Mouse (Mus musculus) splenic B cell, adult 2 months (primary cell): ENCODE results near the gene Vcp.
A peak's percentile ranks its signal among the peaks of the same experiment; 100 is the strongest.

Source experiments
- DNase-seq: peaks from one replicate; pipeline ENCODE4 v3.0.0-alpha.2; 2011; ENCODE audit warnings: low read depth, low spot score
- H3K27me3 ChIP-seq: 2 replicates; pipeline ENCODE4 v1.6.1; 2012; ENCODE audit warnings: mild to moderate bottlenecking, low read length, moderate library complexity, mixed read lengths; ENCODE audit not compliant: control insufficient read depth, poor library complexity, insufficient read depth, severe bottlenecking
- H3K36me3 ChIP-seq: 2 replicates; pipeline ENCODE4 v1.6.1; 2012; ENCODE audit warnings: mild to moderate bottlenecking, low read length, moderate library complexity, mixed read lengths; ENCODE audit not compliant: control insufficient read depth, poor library complexity, insufficient read depth, severe bottlenecking

The Vcp gene

DNA sequence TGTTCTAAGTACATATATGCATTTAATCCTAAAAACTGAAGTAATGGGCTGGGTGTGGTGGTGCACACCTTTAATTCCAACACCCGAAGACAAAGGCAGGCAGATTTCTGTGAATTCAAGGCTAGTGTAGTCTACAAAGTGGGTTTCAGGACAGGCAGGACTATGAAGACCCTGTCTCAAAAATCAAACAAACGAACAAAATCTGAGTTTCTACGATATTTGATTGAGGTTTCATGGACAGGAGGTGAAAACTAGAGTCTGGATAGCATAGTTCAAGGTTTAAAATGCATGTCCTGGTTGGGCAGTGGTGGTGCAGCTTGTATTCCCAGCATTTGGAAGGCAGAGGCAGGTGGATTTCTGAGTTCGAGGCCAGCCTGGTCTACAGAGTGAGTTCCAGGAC is 31.0 kb downstream of the Vcp start, which contains the start of gene 1700022I11Rik:
Gene 1700022I11Rik (plus strand): TSS at position 301 of the 400 bp plus-strand sequence.
- no peaks in the 10 kb centered on the region for H3K36me3 ChIP-seq
- no peaks in the 10 kb centered on the region for H3K27me3 ChIP-seq

DNA sequence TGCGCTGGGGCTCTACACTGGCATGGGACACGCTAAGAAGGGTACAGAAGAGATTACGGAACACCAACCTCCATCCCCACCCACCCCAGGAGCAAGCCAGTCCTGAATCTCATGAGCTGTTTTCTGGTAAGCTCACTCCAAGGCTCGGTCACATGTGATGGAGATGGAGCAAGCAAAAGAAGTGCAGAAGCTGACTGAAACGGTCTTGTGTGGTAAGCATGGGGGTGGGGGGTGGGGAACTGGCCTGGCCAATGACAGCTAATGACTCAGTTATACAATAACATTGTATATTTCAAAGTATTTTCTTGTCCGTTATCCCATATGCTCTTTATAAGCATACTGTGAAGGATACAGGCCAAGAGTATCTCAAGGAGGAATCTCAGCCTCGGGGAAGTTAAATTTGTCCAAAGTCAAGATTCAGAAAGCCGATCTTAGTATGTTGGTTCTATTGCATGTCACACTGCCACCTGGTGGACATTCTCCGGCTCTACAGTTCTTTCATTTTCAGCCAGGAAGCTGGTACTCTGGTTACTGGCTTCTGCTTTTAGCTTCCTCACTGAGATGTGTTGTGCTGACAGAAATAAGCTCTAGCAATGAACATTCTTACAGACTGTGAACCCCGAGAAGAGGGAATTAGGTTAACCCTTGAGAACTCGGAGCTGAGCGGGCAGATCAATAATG is 35.1 kb downstream of the Vcp start:
- Histone ChIP-seq H3K27me3 (no peaks in the 10 kb centered on the region), H3K36me3 (no peaks in the 10 kb centered on the region)
- DNase-seq, result peak; percentile 89

More for the DNA sequence above, 31.0 kb downstream of the Vcp start, which contains the start of gene 1700022I11Rik:
- DNase-seq, result no peak

DNA sequence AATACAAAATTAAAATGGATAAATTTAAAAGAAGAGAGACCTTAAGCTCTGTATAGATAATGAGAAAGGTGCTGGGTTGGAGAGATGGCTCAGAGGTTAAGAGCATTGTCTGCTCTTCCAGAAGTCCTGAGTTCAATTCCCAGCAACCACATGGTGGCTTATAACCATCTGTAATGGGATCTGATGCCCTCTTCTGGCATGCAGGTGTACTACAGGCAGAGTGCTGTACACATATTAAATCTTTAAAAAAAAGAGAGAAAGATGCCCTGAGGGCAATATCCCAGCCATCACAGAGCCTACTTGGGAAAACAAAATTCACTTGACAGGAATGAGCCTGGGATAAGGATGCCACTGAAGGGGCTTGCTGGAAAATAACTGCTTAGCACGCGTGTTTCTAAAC is 36.8 kb downstream of the Vcp start:
- Histone ChIP-seq H3K36me3 (no peaks in the 10 kb centered on the region), H3K27me3 (no peaks in the 10 kb centered on the region)
- peak; percentile 35 for DNase-seq

DNA sequence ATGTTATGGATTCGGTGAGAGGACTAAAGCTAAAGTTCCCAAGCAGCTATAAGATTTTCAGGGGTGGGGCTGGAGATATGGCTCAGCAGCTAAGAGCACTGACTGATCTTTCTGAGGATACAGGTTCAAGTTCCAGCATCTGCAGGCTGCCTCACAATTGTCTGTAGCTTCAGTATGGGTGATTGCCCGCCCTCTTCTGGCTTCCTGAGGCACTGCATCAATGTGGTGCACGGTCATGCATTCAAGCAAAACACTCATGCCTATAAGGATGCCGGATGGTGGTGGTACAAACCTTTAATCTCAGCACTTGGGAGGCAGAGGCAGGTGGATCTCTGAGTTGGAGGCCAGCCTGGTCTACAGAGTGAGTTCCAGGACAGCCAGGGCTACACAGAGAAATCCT is 38.7 kb downstream of the Vcp start:
- Histone ChIP-seq H3K36me3 (no peaks in the 10 kb centered on the region; the same call in 1 of the 2 replicates), H3K27me3 (no peaks in the 10 kb centered on the region)
- peak; percentile 80 for DNase-seq

DNA sequence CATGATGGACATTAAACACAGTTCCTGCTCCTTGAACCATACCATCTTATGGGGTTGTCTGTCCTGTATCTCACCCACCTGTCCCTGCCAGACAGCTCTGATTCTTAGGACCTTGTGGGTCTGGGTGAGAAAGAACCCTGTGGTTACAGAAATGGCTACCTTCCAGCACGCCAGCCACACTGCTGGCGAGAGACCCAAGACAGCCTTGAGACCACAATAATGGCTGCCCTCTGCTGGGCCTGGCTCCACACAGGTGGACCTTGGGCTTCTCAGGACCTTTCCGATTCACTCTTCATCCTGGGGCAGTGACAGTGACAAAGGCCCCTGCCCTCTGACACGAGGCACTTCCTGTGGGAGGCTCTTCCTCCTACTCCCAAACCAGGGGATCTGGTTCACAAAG is 40.9 kb downstream of the Vcp start:
- DNase-seq, result no peak
- Histone ChIP-seq H3K27me3 (no peaks in the 10 kb centered on the region), H3K36me3 (no peaks in the 10 kb centered on the region; the same call in 1 of the 2 replicates)

DNA sequence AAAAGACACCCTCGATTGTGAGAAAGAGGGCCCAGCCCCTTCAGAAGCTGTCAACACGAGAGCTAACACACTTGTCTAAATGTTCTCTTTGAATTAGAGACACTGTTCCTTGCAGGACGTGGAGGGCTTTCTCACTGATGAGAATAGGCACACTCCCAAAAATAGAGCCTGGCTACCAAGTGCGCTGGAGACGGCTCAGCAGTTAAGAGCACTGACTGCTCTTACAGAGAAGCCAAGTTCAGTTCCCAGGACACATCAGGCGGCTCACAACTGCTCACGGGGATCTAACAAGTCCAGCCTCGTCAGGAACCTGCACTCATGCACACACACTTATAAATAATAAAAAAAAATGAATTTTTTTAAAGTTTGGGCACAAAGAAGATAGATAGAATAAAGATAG is 41.4 kb downstream of the Vcp start:
- no peaks in the 10 kb centered on the region; the same call in 1 of the 2 replicates for H3K36me3 ChIP-seq
- no peak for DNase-seq
- no peaks in the 10 kb centered on the region for H3K27me3 ChIP-seq

DNA sequence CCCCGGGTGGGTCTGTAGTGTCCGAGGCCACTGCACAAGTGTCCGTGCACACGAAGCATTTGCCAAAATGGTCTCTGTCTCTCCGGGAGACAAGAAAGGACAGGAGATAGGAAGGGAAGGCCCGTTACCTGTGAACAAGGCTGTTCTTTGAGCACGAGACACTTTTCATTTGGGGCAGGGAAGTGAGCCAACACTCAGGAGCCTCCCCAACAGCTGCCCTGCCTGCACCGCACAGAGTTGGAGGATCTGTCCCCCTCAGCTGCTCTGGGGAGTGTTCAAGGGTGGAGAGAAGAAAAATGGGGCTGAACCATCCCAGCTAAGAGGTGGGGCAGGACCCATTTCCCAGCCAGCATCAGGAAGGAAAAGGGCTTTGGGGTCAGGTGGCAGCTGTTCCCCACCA is 42.3 kb downstream of the Vcp start:
- Histone ChIP-seq H3K36me3 (no peaks in the 10 kb centered on the region; the same call in 1 of the 2 replicates), H3K27me3 (no peaks in the 10 kb centered on the region)
- DNase-seq, result no peak

DNA sequence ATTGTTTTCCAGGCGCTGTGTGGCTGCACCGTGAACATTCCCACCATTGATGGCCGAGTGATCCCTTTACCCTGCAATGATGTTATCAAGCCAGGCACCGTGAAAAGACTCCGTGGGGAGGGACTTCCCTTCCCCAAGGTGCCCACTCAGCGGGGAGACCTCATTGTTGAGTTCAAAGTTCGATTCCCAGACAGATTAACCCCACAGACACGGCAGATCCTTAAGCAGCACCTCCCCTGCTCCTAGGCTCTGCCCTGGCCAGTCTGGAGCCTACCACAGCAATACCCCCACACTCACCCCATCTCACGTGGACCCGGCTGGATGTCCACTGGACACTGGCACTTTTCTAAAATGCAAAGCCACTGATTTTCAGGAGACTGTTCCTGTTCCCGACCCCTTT is 43.0 kb downstream of the Vcp start:
- no peaks in the 10 kb centered on the region for H3K27me3 ChIP-seq
- no peaks in the 10 kb centered on the region; the same call in 1 of the 2 replicates for H3K36me3 ChIP-seq
- DNase-seq, result no peak

DNA sequence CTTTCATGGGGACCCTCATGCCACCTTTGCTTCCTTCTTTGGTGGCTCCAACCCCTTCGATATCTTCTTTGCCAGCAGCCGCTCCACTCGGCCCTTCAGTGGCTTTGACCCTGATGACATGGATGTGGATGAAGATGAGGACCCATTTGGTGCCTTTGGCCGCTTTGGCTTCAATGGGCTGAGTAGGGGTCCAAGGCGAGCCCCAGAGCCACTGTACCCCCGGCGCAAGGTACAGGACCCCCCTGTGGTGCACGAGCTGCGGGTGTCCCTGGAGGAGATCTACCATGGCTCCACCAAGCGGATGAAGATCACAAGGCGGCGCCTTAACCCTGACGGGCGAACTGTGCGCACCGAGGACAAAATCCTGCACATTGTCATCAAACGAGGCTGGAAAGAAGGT is 43.7 kb downstream of the Vcp start:
- Histone ChIP-seq H3K27me3 (no peaks in the 10 kb centered on the region), H3K36me3 (no peaks in the 10 kb centered on the region; the same call in 1 of the 2 replicates)
- DNase-seq, result no peak

DNA sequence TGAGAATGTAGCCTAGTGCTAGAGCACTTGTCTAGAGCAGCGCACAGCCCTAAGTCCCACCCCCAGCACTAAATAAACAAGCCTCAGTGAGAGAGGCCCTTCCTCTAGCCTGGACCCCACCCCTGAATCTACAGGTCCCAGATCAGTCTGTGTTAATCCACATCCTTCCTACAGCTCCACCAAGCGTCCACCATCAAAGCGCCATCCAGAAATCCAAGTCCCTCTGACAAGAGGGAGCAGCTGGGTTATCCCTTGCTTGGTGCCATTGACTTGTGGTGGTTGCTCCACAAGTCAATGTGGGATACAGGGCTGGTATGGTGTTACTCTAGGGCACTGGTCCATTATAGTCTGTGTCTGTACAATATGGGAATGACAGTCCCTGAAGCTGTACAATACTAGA is 45.1 kb downstream of the Vcp start:
- Histone ChIP-seq H3K36me3 (no peaks in the 10 kb centered on the region; the same call in 1 of the 2 replicates), H3K27me3 (no peaks in the 10 kb centered on the region)
- DNase-seq, result no peak

DNA sequence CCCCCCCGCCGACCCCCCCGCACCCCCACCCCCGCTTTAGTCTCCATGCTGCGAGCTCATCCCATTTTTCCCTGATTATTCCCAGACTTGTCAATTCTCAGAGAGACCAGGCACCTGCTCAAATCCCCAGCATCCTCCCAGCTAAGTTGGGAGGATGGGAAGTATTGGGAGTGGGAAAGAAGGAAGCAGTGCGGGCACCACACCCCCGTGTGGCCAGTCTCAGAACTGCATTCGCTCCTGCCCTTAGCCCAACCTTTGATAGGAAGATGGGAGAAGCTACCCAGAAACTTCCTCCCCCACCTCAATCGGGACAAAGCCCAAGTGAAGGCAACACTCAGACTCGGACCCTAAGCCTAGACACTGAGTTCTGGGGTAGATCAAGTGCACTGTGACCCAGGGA is 46.0 kb downstream of the Vcp start:
- Histone ChIP-seq H3K36me3 (no peaks in the 10 kb centered on the region; the same call in 1 of the 2 replicates), H3K27me3 (no peaks in the 10 kb centered on the region)
- peak; percentile 51 for DNase-seq

DNA sequence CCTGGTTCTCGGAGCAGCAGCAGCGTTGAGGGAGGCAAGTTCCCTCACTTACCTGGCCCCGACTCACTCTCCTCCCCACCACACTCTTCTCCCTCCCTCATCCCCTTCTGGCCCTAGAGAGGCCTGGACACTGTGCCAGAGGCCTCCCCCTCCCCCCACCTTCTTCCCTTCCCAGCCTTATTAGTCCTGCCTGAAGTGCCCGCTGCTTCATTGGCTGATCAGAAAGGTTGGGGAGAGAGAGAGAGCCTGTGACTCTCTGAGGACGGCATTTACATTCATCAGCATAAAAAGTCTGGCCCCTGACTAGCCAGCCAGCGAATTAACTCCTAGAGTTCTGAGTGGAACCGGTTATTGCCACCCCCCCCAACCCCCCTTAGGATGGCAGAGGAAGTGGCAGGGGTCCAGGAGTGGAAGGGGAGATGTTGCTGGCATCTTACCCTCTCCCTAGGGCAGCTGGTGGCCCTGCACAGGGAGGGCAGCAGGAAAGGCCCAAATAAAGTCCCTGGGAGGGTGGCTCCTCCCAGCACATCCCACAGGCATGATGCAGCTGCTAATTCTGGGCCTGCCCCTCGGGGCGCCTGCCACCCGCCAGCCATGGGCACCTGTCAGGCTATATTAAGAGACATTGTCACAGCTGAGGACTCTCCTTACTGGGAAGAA is 46.7 kb downstream of the Vcp start:
- Histone ChIP-seq H3K36me3 (no peaks in the 10 kb centered on the region; the same call in 1 of the 2 replicates), H3K27me3 (no peaks in the 10 kb centered on the region)
- DNase-seq, result no peak

DNA sequence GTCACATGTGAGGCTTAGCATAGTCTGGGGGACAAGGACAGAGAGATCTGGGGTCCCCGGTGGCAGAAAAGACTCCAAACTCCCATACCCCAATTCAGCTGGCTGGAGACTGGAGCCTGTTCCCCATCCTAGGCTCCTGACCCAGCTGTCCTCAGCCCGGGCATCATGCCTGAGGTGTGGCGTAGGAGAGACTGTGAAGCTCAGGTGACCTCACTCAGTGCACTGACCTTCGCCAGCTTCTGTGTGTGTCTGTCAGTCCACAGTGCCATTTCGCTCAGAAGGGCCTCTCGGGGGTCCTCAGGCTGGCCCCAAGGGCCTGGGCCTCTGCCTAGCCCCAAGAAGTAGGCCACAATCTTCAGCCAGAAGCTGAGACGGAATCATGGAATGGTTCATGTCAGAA is 47.7 kb downstream of the Vcp start:
- H3K27me3 ChIP-seq, result no peaks in the 10 kb centered on the region
- DNase-seq, result no peak

DNA sequence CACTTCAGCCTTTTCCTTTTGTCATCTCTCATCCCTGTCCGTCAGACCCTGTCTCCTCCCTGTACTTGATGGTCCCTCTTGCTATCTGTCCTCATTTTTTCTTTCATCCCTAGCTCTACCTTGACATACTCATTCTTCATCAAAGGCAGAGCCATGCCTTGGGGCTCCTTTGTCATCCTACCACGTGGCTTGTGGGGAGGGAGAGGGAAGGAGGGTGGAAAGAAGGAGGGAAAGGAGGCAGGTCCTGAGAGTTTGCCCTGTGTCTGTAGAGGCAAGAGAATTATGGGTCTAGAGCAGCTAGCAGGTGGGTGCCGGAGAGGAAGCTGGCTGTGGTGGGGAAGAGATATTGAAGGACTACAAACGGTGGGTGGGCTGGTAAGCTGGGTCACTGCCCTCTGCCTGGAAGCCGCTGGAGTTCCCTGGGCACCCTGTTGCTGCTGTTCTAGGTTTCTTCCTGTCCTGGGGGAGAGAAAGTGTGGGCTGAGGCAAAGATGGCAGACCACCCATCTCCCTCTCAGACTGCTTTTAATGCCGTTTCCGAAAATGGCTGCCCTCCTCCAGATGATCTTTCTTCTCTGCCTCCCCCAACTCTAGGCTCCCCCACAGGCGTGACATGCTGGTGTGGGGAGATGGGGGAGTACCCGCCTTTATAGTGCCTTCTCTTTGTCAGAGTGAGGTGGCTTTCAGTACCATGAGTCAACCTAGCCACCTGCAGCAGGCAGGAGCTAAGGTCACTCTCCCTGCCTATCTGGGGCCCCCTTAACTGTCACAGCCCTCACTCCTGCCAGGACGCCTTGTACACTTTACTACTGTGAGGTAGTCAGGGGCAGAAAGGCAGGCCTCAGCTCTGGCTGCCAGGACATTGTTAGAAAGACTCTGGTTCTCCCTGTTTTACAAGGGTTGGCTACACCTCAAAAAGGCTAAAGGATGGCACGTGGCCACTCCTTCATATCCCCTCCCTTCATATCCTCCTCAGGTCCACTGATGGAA is 48.8 kb downstream of the Vcp start:
- no peak for DNase-seq
- Histone ChIP-seq H3K27me3 (no peaks in the 10 kb centered on the region), H3K36me3 (no peaks in the 10 kb centered on the region)

More for the DNA sequence above, 47.7 kb downstream of the Vcp start:
- no peaks in the 10 kb centered on the region; the same call in 1 of the 2 replicates for H3K36me3 ChIP-seq
